Mouse (Mus musculus): ENCODE data around the gene B3gat2. TPM values are rescaled to one million over a fixed set of nuclear protein-coding genes. Genes with fewer than 3 reads are reported as not detected.
A peak's percentile ranks its signal among the peaks of the same experiment; 100 is the strongest.

B3gat2 gene
- polyA plus RNA-seq (2016; fragmentation: Nextera tagmentation; extraction: Ambion mirVana), result 1.0 and 1.3 TPM in 2 replicates

- no peak within 1 kb of the TSS for H3K27ac ChIP-seq
- peaks cover 52% of the 10 kb centered on the region for H3K27me3 ChIP-seq
- H3K36me3 ChIP-seq, result no peaks in the 10 kb centered on the region
- 1% methylated on average over 34 of the region's 34 CpGs for WGBS
- peak within 1 kb of the TSS; percentile 56 for H3K4me3 ChIP-seq
- ATAC-seq (ENCODE audit: insufficient number of reproducible peaks, insufficient read depth, low FRiP score, low TSS enrichment), result no peak
- peak within 1 kb of the TSS; percentile 49 for H3K9ac ChIP-seq
- H3K9me3 ChIP-seq, result no peaks in the 10 kb centered on the region
- peaks cover 9% of the 10 kb centered on the region; the same call in 1 of the 2 replicates for H3K4me1 ChIP-seq
- peak within 1 kb of the TSS; percentile 99 for H3K4me2 ChIP-seq (replicated peaks)
Observed at GRCm38 (mm10) chr1:23761502-23762135, at the start of gene B3gat2. TSS of gene B3gat2 (plus strand) at chr1:23761753.

- Histone ChIP-seq H3K27me3 (no peaks in the 10 kb centered on the region), H3K36me3 (no peaks in the 10 kb centered on the region), H3K4me2 (replicated peaks) (no peak overlapping the region), H3K9me3 (no peaks in the 10 kb centered on the region), H3K4me1 (no peaks in the 10 kb centered on the region), H3K27ac (no peak overlapping the region), H3K9ac (no peak overlapping the region), H3K4me3 (no peak overlapping the region)
- no peak for ATAC-seq (ENCODE audit: insufficient number of reproducible peaks, insufficient read depth, low FRiP score, low TSS enrichment)
- WGBS, result 79% methylated on average over 8 of the region's 8 CpGs
Observed at GRCm38 (mm10) chr1:23720326-23720725, 41.2 kb upstream of the B3gat2 start.

- no peaks in the 10 kb centered on the region for H3K4me1 ChIP-seq
- H3K4me3 ChIP-seq, result no peak overlapping the region
- H3K27ac ChIP-seq, result no peak overlapping the region
- H3K36me3 ChIP-seq, result no peaks in the 10 kb centered on the region
- H3K4me2 ChIP-seq (replicated peaks), result no peak overlapping the region
- WGBS, result 78% methylated on average over 2 of the region's 2 CpGs
- no peaks in the 10 kb centered on the region for H3K27me3 ChIP-seq
- no peak overlapping the region for H3K9ac ChIP-seq
- H3K9me3 ChIP-seq, result no peaks in the 10 kb centered on the region
- ATAC-seq (ENCODE audit: insufficient number of reproducible peaks, insufficient read depth, low FRiP score, low TSS enrichment), result no peak
Observed at GRCm38 (mm10) chr1:23721036-23721435, 40.5 kb upstream of the B3gat2 start.

GRCm38 (mm10) chr1:23722469-23723372 lies 38.8 kb upstream of the B3gat2 start:
- H3K4me1 ChIP-seq, result no peaks in the 10 kb centered on the region
- ATAC-seq (ENCODE audit: insufficient number of reproducible peaks, insufficient read depth, low FRiP score, low TSS enrichment), result no peak
- H3K27ac ChIP-seq, result no peak overlapping the region
- no peaks in the 10 kb centered on the region for H3K27me3 ChIP-seq
- H3K4me3 ChIP-seq, result no peak overlapping the region
- no peaks in the 10 kb centered on the region for H3K36me3 ChIP-seq
- H3K9ac ChIP-seq, result no peak overlapping the region
- H3K9me3 ChIP-seq, result no peaks in the 10 kb centered on the region
- WGBS, result 68% methylated on average over 15 of the region's 15 CpGs
- H3K4me2 ChIP-seq (replicated peaks), result no peak overlapping the region

GRCm38 (mm10) chr1:23731324-23731723 lies 30.2 kb upstream of the B3gat2 start:
- no peaks in the 10 kb centered on the region for H3K4me1 ChIP-seq
- no peak overlapping the region for H3K27ac ChIP-seq
- no peak overlapping the region for H3K4me2 ChIP-seq (replicated peaks)
- no peaks in the 10 kb centered on the region for H3K9me3 ChIP-seq
- ATAC-seq (ENCODE audit: insufficient number of reproducible peaks, insufficient read depth, low FRiP score, low TSS enrichment), result no peak
- no peaks in the 10 kb centered on the region for H3K27me3 ChIP-seq
- no peaks in the 10 kb centered on the region for H3K36me3 ChIP-seq
- H3K4me3 ChIP-seq, result no peak overlapping the region
- WGBS, result 91% methylated on average over 5 of the region's 5 CpGs
- H3K9ac ChIP-seq, result no peak overlapping the region

- no peaks in the 10 kb centered on the region for H3K4me1 ChIP-seq
- ATAC-seq (ENCODE audit: insufficient number of reproducible peaks, insufficient read depth, low FRiP score, low TSS enrichment), result no peak
- no peaks in the 10 kb centered on the region for H3K27me3 ChIP-seq
- H3K9ac ChIP-seq, result no peak overlapping the region
- no peaks in the 10 kb centered on the region for H3K36me3 ChIP-seq
- no peak overlapping the region for H3K4me3 ChIP-seq
- WGBS, result 83% methylated on average over 3 of the region's 3 CpGs
- H3K4me2 ChIP-seq (replicated peaks), result no peak overlapping the region
- no peaks in the 10 kb centered on the region for H3K9me3 ChIP-seq
- H3K27ac ChIP-seq, result no peak overlapping the region
Observed at GRCm38 (mm10) chr1:23750864-23751532, 10.6 kb upstream of the B3gat2 start.

GRCm38 (mm10) chr1:23753091-23753490 lies 8.5 kb upstream of the B3gat2 start:
- no peaks in the 10 kb centered on the region for H3K9me3 ChIP-seq
- H3K4me1 ChIP-seq, result no peaks in the 10 kb centered on the region
- WGBS, result 68% methylated on average over 2 of the region's 2 CpGs
- no peak for ATAC-seq (ENCODE audit: insufficient number of reproducible peaks, insufficient read depth, low FRiP score, low TSS enrichment)
- H3K27ac ChIP-seq, result no peak overlapping the region
- no peaks in the 10 kb centered on the region for H3K36me3 ChIP-seq
- no peak overlapping the region for H3K4me2 ChIP-seq (replicated peaks)
- H3K27me3 ChIP-seq, result no peaks in the 10 kb centered on the region
- no peak overlapping the region for H3K4me3 ChIP-seq
- H3K9ac ChIP-seq, result no peak overlapping the region

GRCm38 (mm10) chr1:23753591-23753990 lies 8.0 kb upstream of the B3gat2 start:
- H3K4me2 ChIP-seq (replicated peaks), result no peak overlapping the region

GRCm38 (mm10) chr1:23754340-23754739 lies 7.2 kb upstream of the B3gat2 start:
- 83% methylated on average over 1 of the region's 1 CpGs for WGBS
- no peaks in the 10 kb centered on the region for H3K4me1 ChIP-seq
- no peak overlapping the region for H3K4me3 ChIP-seq
- H3K36me3 ChIP-seq, result no peaks in the 10 kb centered on the region
- no peak overlapping the region for H3K27ac ChIP-seq
- no peak overlapping the region for H3K9ac ChIP-seq
- H3K27me3 ChIP-seq, result 0 out of 2 replicates have a peak, but pooled peaks cover 5% of the 10 kb centered on the region
- H3K4me2 ChIP-seq (replicated peaks), result no peak overlapping the region
- H3K9me3 ChIP-seq, result no peaks in the 10 kb centered on the region
- no peak for ATAC-seq (ENCODE audit: insufficient number of reproducible peaks, insufficient read depth, low FRiP score, low TSS enrichment)

More at GRCm38 (mm10) chr1:23753591-23753990, 8.0 kb upstream of the B3gat2 start:
- Histone ChIP-seq H3K4me3 (no peak overlapping the region), H3K27me3 (no peaks in the 10 kb centered on the region), H3K4me1 (no peaks in the 10 kb centered on the region), H3K9ac (no peak overlapping the region), H3K36me3 (no peaks in the 10 kb centered on the region), H3K9me3 (no peaks in the 10 kb centered on the region), H3K27ac (no peak overlapping the region)
- ATAC-seq (ENCODE audit: insufficient number of reproducible peaks, insufficient read depth, low FRiP score, low TSS enrichment), result no peak
- 85% methylated on average over 6 of the region's 6 CpGs for WGBS

- Histone ChIP-seq H3K36me3 (no peaks in the 10 kb centered on the region), H3K4me2 (replicated peaks) (no peak overlapping the region), H3K4me1 (no peaks in the 10 kb centered on the region), H3K9me3 (no peaks in the 10 kb centered on the region), H3K4me3 (no peak overlapping the region), H3K9ac (no peak overlapping the region), H3K27ac (no peak overlapping the region), H3K27me3 (peaks cover 11% of the 10 kb centered on the region)
- ATAC-seq (ENCODE audit: insufficient number of reproducible peaks, insufficient read depth, low FRiP score, low TSS enrichment), result no peak
- WGBS, result 92% methylated on average over 1 of the region's 1 CpGs
Observed at GRCm38 (mm10) chr1:23754967-23755366, 6.6 kb upstream of the B3gat2 start.

GRCm38 (mm10) chr1:23762136-23762687 lies 659 bp downstream of the B3gat2 start:
- under 1% methylated on average over 45 of the region's 45 CpGs for WGBS
- H3K27me3 ChIP-seq, result peaks cover 52% of the 10 kb centered on the region
- H3K9ac ChIP-seq, result peak overlapping the region; percentile 49
- H3K4me3 ChIP-seq, result peak overlapping the region; percentile 56
- ATAC-seq (ENCODE audit: insufficient number of reproducible peaks, insufficient read depth, low FRiP score, low TSS enrichment), result peak; percentile 32
- no peaks in the 10 kb centered on the region for H3K36me3 ChIP-seq
- H3K4me2 ChIP-seq (replicated peaks), result peak overlapping the region; percentile 99
- no peaks in the 10 kb centered on the region for H3K9me3 ChIP-seq
- H3K4me1 ChIP-seq, result peaks cover 9% of the 10 kb centered on the region; the same call in 1 of the 2 replicates
- H3K27ac ChIP-seq, result no peak overlapping the region
